Mouse (Mus musculus) right cerebral cortex, adult 18-20 months (tissue): ENCODE data around the gene Sptlc2.
A peak's percentile ranks its signal among the peaks of the same experiment; 100 is the strongest.

Source experiments
- DNase-seq: peaks from one replicate; pipeline ENCODE4 v3.0.0; 2022; ENCODE audit warnings: mixed read lengths

The Sptlc2 gene

DNA sequence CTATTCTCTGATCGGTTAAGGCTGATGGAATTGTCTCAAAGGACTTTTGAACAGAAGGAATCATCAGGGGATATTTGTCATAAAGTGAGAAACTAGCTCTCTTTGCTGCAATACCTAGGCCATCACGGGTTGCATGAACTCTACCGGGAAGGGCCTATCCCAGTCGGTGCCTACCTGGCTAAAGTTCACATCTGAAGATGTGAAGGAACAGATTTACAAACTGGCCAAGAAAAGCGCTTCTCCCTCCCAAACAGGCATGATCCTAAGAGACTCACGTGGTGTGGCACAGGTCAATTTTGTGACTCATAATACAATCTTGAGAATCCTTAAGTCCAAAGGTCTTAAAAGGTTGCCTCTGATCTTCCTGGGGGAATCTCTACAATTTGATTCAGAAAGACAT lies 6.2 kb upstream of the Sptlc2 start:
- DNase-seq, result no peak

DNA sequence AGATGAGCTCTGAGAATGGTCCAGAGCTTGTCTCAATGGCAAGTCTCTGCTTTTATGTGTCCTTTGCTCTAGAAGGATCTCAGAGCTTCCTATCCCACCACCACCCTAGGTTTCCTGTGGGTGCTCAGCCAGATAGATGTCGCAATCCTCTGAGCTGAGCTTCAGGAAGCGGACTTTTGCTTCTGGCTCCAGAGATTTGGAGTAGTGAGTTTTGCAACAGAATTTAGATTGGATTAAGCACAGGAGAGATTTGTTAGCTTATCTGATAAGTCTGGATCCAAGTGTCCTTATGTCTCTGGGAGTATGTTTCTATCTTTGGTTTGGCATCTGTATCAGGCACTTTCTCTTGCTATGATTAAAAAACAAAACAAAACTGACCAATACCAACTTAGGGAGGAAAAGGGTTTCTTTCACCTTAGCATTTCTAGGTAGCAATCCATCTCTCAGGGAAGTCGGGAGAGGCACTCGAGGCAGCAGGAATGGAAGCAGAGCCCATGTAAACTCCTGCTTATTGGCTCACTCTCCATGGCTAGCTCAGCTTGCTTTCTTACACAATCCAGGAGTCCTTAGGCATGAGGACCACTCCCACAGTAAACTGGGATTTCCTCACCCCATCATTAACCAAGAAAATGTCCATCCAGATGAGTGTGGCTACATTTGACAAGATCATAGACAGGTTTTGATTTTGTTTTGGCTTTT lies 5.4 kb upstream of the Sptlc2 start:
- DNase-seq, result no peak

DNA sequence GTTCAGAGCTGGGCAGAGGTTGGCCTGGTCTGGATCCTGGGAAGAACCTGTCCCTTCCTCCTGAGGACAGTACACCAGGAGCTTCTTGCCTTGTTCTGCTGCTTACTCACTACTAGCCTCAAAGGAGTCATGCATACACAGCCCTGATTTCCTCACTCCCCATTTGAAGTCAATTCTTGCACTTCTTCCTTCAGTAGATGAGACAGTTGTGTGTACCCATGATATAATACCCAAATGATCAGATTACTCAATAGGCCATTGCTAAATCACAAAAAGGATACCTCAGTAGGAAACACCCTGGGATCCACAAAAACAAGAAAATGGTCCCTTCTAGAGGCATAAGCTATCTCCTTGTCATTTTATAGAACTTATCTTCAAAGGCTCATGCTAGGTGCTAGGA lies 3.2 kb upstream of the Sptlc2 start:
- no peak for DNase-seq

DNA sequence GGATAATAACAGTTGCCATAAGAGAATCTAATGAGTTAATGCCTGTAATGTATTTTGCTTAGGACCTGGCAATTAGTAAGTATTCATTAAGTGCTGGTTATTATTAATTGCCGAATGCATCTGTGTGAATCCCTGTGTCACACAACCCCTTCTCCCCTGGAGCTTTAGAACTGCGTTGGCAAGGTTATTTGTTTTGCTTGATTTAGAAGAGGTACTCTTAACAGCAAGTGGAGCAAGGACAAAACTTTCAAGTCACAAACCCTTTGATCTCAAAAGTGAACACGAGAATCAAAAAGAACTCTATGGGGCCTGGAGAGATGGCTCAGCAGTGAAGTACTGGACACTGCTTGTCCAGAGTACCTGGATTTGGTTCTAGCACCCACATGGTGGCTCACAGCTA lies 1.1 kb upstream of the Sptlc2 start:
- no peak for DNase-seq

DNA sequence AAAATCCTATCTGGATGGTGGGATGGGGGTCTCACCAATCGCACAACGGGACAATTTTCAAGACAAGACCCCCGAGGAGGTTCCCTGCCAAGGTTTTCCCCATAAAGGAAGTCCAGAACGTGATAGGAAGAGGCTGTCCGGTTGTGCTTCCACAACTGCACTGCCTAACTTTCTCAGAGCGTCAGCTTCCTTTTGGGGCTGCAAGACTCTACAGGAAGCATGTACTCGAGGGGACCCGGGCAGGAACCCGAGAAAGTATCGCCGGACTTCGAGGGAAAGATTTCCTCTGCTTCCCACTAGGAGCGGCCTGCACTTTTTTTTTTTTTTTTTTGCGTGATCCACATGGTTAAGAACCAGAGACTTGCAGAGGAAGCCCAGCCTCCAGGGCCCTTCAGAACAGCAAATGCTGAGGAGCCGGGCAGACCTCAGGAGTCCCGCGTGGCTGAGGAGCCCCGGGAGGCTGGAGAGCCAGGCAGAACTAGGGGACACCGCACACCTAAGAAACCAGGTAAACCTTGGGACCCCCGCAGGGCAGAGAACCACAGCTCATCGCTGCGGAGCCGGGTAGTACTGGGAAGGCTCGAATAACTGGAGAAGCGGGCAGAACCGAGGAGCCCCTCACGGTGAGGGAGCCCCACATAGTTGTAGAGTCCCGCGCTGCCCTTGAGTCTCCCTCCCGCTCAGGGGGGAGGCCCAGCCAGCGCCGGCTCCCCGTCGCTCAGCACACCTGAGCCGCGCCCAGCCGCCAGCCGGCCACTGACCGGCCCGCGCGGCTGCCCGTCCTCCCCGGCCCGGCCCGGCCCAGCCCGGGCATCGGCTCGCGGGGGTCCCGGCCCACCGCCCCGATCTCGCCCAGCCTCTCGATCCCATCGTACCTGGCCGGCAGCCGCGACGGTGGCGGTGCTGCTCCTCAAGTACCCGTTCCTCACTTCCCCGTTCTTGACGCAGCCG lies 709 bp downstream of the Sptlc2 start:
- DNase-seq, result peak; percentile 20

DNA sequence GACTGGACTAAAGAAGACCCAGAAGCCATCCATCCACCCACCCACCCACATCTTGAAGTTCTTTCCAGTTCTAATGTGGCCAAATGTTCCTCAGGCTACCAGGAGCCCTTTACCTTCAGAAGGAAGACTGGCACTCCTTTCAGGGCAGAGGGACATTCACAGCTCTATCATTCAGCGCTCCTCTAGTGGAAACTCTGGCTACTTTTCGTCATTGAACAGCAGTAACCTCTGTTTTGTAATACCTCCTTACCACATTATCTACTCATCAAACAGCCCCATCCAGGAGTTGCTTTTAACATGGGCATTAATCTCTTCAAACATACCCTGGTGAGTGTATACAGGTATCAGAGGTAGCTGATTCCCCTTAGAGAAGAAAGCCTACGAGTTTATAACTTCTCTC lies 3.1 kb downstream of the Sptlc2 start:
- no peak for DNase-seq

DNA sequence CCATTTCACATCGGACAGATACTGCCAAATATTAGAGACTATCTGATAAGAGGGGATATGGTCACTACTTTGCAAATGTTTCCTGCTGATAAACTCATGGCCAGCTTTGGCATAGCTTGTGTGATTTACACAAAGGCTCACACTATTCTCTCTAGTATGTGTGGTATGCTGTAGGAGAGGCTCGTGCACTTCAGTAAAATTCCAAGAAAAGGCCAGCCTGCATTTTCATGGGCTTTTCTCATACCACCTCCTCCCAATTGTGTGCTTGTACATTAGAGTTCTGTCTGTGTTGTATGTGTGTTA lies 6.8 kb downstream of the Sptlc2 start:
- DNase-seq, result no peak

DNA sequence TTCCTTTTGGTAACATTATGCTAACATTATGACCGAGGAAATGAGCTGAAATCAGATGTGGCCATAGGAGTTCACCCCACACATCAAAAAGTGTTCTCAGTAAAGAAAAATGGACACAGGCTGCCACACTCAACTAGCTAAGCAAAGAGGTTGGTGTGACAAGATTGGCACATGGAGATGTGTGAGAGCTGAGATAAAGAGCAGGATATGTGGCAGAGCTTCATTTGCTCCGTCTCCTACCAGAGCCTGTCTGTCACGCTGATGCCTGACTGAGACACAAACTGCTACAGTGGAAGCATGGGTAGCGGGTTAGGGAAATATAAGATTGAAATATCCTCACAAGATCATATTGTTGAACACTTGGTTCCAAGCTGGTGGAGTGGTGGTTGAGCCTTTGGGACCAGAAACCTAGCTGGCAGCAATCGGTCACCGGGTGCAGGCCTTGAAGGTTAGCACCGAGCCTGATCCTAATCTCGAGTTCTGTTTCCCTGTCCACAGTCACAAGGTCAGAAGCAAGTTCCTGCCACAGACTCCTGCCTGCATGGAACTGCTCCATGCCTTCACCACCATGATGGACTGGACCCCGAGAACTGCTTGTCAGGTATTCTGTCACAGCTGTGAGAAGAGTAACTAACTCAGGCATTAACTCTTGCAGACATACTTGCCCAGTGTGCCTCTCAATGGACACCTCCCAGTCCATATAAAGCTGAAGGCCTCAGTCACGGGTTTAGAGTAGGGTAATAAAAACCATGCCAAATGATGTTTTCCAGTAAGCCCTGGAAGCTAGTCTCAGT lies 7.4 kb downstream of the Sptlc2 start:
- no peak for DNase-seq

DNA sequence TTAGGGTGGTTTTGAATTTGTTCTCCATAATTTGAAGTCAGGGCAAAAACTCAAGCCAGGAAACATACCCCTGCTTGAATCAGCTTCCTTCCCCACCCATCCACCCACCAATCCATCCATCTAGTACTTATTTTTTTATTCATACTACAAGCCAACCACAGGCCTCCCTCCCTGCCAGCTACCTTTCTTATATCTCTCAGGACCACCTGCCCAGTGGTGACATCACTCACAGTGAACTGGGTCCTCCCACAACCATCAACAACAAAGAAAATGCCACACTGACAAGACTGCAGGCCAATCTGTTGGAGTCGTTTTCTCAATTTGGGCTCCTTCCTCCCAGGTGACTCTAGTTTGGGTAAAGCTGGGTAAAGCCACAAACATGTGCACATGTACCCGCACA lies 8.7 kb downstream of the Sptlc2 start:
- DNase-seq, result no peak

DNA sequence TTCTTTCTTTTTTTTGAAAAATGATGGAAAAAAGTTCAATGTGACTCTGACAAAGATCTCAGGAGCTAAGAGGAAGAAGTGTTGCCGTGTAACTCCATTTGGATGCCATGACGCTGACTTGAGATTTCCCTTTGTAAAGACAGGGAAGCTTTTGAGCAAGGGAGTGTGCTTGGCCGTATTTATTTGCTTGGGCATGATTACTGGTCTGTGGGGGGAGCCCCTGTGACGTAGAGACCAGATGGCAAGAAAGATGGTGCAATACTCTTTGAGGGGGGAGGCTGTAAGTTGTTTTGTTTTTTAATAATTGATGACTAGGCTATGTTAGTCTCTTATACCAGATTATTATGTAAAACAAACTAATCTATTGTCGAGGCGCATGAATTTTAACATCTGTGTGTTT lies 14.0 kb downstream of the Sptlc2 start:
- DNase-seq, result no peak

DNA sequence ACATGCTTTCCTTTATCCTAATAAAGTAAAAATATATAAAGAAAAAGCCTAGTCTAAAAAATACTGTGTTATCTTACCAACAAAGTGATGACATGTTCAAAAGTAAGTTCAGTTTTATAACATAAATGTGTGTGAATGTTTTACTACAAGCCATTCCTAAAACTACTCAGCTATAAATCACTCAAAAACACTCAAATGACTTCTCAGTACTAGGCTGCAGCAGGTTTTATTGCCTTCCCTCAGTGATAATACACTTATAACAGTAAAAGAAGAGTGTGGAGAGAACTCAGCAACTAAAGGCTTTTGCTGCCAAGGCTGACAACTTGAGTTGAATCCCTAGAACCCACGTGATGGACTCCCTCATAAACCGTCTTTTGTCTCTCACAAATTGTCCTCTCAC lies 18.8 kb downstream of the Sptlc2 start:
- no peak for DNase-seq

DNA sequence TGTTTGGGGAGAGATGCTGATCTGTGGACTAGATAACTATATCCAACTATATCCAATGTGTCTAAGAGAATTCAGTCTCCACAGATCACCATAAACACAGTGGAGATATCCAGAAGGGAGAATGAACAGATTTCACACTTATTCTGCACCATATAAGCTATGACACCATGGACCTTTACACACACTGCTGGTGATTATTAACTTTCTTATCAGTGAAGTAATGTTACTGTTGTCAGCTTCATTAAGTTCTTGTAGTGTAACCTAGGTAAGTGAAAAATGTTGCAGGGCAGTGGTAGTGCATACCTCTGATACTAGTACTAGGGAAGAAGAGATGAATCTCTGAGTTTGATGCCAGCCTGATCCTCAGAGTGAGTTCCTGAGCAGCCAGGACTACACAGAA lies 20.1 kb downstream of the Sptlc2 start:
- no peak for DNase-seq

DNA sequence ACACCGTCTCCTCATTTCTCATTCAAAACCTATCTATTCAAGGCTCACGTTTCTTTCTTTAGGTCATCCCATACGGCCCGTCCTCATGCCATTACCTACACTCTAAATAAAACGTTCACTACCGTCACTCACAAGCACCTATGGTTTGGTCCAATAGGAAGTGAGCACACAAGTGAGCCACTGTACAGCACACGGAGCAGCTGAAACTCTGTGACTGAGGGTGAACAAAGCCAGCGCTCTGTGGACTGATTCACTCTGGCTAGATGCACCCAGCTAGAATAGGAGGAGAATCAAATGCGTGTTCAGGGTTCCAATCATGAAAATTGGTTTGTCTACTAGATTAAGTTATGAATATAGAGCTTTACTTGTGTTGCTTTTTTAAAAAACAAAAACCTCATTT lies 22.5 kb downstream of the Sptlc2 start:
- DNase-seq, result no peak

DNA sequence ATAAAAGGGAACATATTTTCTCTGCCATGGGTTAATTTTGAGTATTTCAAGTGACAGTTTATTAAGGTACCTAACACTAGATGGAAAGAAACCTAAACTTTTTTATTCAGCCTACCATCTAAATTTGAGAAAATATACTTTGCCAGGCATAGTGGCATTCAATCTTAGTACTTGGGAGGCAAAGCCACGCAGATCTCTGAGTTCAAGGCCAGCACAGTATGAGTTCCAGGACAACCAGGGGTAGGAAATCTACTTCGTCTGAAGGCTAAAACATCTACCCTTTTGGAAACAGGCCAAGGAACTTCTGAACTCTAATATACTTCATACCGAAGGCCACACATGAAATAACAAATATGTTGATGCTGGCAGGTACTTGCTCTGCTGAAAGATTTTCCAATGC lies 26.0 kb downstream of the Sptlc2 start:
- DNase-seq, result no peak

DNA sequence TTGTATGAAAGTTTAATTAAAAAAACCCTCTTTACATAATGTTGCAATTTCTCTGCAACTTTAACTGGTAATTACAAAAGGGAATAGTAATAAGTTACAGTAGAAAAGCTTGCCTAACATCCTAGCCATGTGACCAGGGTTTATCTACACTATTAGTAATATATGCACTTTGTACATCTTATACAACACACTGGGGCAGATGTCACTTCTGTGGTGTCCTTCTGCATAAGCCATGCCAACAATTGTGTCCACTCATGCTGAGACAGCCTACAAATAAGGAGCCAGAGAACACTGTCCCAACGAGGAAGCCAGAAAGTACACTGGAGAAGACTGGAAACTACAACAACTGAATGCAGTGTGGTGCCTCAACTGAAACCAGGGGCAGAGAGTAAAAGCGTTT lies 40.1 kb downstream of the Sptlc2 start:
- no peak for DNase-seq

DNA sequence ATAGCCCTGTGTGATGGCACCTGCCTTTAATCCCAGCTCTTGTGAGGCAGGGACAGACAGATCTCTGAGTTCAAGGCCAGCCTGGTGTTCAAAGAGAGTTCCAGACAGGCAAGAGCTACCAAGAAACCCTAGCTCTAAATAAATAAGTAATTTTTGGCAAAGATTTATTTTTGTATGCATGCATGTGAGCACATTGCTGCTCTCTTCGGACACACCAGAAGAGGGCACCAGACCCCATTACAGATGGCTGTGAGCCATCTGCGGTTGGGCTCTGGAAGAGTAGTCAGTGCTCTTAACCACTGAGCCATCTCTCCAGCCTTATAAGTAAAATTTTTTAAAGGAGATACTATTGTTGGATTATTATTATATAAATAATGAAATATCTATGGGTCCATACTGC lies 40.6 kb downstream of the Sptlc2 start:
- no peak for DNase-seq

DNA sequence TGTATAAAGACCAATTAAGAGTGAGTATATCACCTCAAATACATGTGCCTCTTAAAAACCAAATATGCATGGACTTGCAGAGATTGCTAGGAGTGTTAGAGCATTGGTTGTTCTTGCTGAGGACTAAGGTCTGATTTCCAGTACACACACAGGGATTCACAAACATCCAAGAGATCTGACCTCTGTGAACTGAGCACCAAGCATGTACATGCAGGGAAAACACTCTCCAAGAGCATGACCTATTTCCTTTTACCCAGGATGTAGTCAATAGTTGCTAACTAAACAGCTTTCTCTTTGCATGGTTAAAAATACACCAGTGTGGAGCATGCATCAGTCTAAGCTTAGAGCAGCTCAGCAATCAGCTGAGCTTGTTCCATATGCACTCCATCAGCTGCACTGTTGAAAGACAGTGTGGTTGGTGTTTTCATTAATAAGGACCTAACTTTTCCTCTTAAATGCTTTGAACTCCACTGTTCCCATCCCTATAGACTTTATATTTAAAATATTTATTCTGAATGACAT lies 45.0 kb downstream of the Sptlc2 start:
- no peak for DNase-seq

DNA sequence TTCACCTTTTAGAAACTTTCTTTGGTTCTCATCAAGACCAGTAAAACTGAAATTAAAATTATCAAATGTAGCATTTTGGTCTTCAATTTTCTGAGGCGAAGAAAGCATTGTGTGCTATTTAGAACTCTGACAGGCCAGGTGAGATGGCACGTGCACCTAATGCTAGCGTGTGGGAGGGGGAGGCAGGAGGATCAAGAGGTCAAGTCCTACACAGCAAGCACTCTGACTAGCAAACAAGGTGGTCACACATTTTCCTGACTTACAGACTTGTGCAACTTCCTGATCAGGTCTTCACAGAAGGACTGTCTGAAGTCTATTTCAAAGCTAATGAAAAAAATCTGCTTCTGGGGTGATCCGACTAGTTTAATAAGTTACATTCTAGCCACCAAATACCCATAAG lies 50.1 kb downstream of the Sptlc2 start:
- no peak for DNase-seq

DNA sequence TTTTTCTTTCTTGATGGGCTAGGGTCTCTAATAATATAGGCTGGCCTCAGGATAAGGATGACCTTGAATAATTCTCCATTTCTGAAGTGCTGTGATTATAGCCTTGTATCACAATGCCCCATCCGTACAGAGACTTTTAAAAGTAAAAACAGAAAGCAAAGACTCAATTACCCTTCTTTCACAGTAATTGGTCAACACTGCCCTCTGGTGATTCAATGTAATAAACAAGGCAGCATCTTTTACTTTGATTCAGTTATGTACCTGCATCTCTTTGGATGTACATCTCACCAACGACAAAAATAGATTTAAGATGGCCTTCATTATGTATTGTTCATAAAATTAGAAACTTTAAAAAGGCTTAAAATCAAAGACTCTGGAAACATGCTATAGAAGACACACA lies 53.3 kb downstream of the Sptlc2 start:
- no peak for DNase-seq

DNA sequence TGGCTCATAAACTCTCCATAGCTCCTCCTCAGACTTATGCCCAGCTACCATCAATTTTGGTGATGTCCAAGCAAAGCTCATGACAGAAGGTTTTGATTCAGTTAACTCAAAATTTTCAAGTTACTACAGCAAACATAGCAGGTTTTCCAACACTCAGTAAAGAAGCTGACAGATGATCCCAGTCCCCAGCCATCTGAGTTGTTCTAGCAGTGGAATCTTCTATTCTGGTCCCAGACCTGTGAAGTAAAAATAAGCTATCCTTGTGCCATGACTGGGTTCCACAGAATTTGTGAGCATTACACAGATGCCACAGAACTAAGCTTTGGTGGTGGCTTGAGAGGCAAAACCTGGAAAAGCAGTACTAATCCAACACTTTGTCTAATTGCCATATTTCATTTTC lies 54.4 kb downstream of the Sptlc2 start:
- peak; percentile 30 for DNase-seq

DNA sequence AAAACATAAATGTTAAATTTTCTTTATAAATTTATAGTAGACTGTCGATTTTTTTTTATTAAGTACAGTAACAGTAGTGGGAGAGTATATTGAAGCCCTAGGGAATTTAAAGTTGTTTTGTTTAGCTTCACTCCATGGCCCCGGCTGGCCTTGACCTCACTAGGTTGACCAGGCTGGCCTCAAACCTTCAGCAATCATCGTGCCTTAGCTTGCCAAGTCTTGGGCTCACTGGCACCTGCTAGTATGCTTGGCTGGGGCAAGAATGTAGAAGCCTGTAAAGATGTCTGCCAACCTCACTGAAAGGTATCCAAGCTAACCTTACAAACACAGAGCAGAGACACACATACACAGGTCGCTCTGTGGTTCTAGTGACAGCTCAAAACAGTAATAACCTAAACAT lies 55.6 kb downstream of the Sptlc2 start:
- no peak for DNase-seq

DNA sequence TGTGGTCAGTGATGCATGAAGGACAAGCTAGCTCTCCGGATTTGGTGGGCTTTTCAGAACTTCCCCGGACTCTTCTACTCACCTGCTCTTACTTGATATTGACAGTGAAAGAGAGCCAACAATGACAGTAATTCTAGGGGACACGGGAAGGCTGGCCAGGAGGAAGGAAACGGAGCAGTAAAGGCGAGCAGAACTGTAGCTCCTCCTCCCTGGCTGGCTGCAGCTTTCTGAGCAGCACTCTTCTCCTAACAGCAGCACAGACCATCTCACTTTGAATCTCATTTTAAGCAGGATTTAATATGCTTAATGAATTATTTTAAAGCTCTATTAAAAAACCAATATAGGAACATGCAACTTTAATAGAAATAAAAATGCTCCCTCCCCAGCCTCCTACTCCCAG lies 56.2 kb downstream of the Sptlc2 start:
- no peak for DNase-seq

DNA sequence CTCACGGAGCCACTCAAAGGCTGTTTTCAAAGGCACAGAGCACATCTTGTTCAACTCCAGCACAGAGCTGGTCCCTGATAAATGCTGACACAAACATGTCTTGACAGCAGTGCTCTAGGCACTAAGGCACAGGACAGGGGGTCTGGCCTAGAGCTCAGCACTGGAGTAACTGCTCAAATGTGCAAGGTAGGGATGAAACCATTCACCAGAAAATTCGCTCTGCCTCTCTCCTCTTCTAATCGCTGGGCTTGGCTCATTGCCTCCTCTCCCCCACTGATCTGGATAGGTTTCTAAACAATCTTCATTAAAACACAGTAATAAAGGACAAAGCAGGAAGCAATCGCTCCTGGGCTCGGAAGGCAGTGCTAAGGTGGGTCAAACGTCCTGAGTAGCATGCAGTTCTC lies 57.1 kb downstream of the Sptlc2 start:
- DNase-seq, result no peak

DNA sequence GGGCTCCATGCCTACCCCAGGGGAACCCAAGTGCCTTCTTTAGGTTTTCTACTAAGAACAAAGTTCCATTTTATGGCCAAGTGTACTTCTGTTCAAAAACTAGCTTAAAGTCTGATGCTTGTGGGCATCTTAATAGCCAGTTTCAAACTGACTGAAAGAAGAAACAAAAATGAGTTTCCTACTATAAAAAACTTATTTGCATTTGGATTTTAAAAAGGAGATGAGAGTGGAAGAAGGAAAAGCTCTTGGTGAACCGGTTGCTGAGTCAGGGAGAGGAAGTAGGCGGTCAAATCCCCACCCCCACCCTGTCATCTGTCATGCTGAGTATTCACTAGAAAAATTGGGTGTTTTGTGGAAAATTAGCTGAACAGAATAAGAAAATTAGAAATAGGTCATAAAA lies 57.9 kb downstream of the Sptlc2 start:
- no peak for DNase-seq
